Mouse (Mus musculus) frontal cortex, postnatal 25 days (tissue): ENCODE results near the gene Trim2.
A peak's percentile ranks its signal among the peaks of the same experiment; 100 is the strongest.

Source experiments
- DNase-seq, 2 experiments: peaks; one replicate each; pipeline ENCODE4 v3.0.0; 2022; ENCODE audit warnings: low spot score in 2 of 2

Trim2 gene

GRCm38 (mm10) chr3:84306777-84307176 lies at the start of gene Trim2:
Trim2 (minus strand) TSS chr3:84306877.
- no peak for DNase-seq

GRCm38 (mm10) chr3:84355930-84356689 lies 49.4 kb upstream of the Trim2 start:
- DNase-seq, result peak in 1 of 2 experiments; percentile 34

GRCm38 (mm10) chr3:84352353-84353034 lies 45.8 kb upstream of the Trim2 start:
- DNase-seq, result peak; percentile 60 to 61

- DNase-seq, result no peak
These were observed 43.6 kb upstream of the Trim2 start for GRCm38 (mm10) chr3:84350311-84350710.

- no peak for DNase-seq
These were observed 43.1 kb upstream of the Trim2 start for GRCm38 (mm10) chr3:84349771-84350170.

- DNase-seq, result no peak
These were observed 40.7 kb upstream of the Trim2 start for GRCm38 (mm10) chr3:84347426-84347825.

- no peak for DNase-seq
These were observed 39.9 kb upstream of the Trim2 start for GRCm38 (mm10) chr3:84346456-84347150.

GRCm38 (mm10) chr3:84345646-84345980 lies 38.9 kb upstream of the Trim2 start:
- DNase-seq, result no peak

- peak; percentile 68 to 76 for DNase-seq
These were observed 38.3 kb upstream of the Trim2 start for GRCm38 (mm10) chr3:84344725-84345645.

- DNase-seq, result no peak
These were observed 36.4 kb upstream of the Trim2 start for GRCm38 (mm10) chr3:84343101-84343500.

GRCm38 (mm10) chr3:84341811-84342210 lies 35.1 kb upstream of the Trim2 start:
- no peak for DNase-seq

GRCm38 (mm10) chr3:84337585-84337984 lies 30.9 kb upstream of the Trim2 start:
- no peak for DNase-seq

- no peak for DNase-seq
These were observed 29.7 kb upstream of the Trim2 start for GRCm38 (mm10) chr3:84336342-84336741.

- no peak for DNase-seq
These were observed 28.9 kb upstream of the Trim2 start for GRCm38 (mm10) chr3:84335421-84336073.

GRCm38 (mm10) chr3:84334771-84335420 lies 28.2 kb upstream of the Trim2 start:
- DNase-seq, result no peak

GRCm38 (mm10) chr3:84333400-84334349 lies 27.0 kb upstream of the Trim2 start:
- peak in 1 of 2 experiments; percentile 31 for DNase-seq

GRCm38 (mm10) chr3:84330210-84330609 lies 23.5 kb upstream of the Trim2 start:
- DNase-seq, result no peak

- DNase-seq, result no peak
These were observed 18.3 kb upstream of the Trim2 start for GRCm38 (mm10) chr3:84324967-84325441.

- DNase-seq, result no peak
These were observed 17.8 kb upstream of the Trim2 start for GRCm38 (mm10) chr3:84324478-84324877.
